Mouse (Mus musculus) left cerebral cortex, postnatal 4 days (tissue): Measurements from ENCODE around the gene Cox4i1. TPM values are rescaled to one million over a fixed set of nuclear protein-coding genes. Genes with fewer than 3 reads are reported as not detected.

Source experiments
- DNase-seq: peaks from one replicate; pipeline ENCODE4 v3.0.0-alpha.2; 2022
- intact Hi-C: fragments of 180-260 bp; cut with DNase I; formaldehyde crosslinking; loops from one replicate; pipeline ENCODE4 v1.15.1; 2025
- total RNA-seq, 2 experiments: library from RNA; stranded (reverse); gene quantifications; 2 replicates each; pipeline ENCODE4 v1.2.3; 2021

Gene Cox4i1
- 100 to 1,000 TPM; 723 to 731 TPM for total RNA-seq

DNA sequence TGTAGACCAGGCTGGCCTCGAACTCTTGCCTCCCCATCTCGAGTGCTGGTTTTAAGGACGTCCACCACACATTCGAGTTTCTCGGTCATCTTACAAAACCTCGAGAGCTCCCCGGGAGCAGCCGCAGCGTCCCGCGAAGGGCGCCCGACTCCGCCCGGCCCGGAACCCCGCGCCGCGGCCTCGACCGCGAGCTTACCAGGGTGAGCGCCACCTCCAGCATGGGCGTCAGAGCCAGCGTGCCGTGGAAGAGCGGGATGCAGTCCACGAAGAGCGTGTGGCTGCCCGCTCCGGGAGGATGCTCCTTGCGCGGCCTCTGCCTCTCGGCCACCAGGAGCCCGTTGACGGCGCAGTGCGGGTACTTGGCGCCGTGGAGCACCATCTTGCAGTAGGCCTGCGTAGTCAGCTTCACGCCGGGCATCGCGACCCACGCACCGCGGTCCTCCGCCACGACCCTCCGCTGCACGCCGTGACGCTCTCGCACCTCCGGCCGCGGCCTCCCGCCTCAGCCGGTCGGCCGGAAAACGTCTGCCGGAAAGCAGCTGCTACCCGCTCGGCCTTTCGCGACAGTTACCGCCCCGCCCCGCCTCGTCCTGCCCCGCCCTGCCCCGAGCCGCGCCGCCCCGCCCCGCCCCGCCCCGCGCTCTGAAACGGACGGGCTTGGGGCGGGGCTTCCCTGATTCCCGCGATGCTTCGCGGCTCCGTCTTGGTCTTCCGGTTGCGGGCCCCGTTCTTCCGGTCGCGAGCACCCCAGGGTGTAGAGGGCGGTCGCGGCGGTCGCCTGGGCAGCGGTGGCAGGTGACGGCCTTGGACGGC, at the start of gene Cox4i1, which contains the start of gene Gm27021:
Gene Cox4i1 (plus strand): TSS at position 662 of the 813 bp plus-strand sequence.
Gene Gm27021 (minus strand): TSS at position 519 of the 813 bp plus-strand sequence.
- DNase-seq, result peak; percentile 97
- intact Hi-C loops, result no loop called here

DNA sequence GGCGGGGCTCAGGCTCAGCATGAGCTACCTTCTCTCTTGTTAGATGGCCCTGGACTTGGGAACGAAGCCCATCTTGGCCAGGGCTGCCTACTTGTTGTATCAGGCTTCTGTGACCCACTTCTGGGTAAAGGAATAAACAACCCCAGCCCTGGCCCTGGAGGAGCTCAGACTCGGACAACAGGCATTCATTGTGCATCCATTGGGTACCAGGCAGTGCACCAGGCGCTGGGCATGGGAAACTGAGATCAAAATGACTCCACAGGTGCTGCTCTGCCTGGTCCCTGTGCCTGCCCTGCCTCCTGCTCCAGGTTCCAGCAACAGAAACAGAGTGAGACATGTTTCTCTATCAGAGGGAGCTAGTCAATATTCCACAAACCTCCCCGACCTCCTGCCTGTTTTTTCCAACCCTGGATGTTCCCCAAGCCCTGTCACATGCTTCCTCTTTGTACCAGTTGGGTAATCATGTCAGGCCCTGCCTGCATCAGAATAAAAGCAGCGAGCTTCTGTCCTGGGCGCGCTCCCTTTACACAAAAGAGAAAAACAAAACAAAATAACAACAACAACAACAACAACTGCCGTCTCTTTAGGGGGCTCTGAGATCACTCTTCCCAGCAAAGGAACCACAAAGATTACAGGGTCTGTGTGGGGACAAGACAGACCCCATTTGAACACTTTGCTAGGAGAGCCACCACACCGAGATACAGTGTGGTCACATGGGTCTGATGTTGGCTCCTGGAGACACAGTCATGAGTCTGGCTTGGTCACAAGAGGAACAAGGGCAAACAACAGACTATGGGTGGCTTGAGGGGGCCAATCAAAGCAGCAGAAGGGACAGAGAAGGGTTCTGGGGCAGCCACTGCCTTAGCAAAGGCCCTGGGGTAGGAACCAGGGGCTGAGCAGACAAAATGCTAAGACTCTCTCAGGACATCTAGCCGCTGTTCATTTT, 48.5 kb upstream of the Cox4i1 start:
- intact Hi-C loops, result no loop called here
- no peak for DNase-seq

DNA sequence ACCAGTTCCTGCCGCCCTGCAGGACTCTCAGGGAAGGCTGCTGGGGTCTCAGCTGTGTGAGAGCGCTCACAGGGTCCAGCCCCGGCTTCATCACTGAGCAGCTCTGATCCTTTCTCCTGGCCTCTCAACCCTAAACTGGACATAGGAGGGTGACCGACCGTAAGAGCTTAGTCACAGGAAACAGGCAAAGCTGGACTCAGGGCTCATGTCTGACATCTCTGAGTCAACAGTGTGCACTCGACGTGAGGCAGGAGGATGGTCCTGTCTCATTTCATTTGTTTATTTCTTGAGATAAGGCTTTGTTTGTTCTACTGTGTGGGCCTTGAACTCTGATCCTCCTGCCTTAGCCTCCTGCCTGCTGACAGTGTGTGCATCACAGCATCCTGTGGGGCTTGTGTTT, 47.6 kb upstream of the Cox4i1 start:
- intact Hi-C loops, result no loop called here
- DNase-seq, result no peak

DNA sequence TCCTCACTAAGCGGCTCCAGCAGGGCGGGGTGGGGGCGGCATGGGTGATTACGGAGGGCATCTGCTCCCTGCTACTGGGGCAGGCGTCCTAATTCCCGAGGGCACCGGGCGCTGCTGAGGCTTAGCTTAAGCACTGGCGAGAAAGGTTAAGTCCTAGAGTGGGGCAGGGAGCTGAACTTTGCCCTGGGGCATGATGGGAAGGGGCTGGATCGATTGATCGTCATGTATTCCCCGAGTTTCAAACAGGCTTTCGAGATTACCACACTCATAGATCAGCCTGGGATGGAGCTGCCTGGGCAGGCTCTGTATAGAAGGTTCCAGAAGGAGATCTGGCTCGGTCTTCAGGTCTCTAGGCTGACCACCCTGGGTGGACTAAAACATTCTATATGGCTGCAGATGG, 45.9 kb upstream of the Cox4i1 start:
- intact Hi-C loops, result no loop called here
- no peak for DNase-seq

DNA sequence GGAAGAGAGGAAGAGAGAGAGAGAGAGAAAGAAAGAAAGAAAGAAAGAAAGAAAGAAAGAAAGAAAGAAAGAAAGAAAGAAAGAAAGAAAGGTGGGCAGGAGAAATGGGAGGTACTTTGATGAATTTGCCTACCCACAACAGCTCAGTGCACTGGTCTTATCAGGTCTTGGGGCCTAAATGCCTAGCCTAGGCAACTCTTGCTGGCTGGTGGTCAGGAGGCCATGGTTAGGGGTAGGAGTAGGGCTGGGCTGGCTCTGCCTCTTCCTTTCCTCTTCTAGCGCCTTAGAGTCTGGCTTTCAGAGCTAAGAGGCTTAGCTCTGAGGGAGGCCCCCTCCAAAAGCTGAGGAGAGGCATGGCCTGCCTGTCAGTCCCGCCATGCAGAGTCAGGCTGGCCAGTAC, 44.4 kb upstream of the Cox4i1 start:
- intact Hi-C loops, result no loop called here
- DNase-seq, result no peak

DNA sequence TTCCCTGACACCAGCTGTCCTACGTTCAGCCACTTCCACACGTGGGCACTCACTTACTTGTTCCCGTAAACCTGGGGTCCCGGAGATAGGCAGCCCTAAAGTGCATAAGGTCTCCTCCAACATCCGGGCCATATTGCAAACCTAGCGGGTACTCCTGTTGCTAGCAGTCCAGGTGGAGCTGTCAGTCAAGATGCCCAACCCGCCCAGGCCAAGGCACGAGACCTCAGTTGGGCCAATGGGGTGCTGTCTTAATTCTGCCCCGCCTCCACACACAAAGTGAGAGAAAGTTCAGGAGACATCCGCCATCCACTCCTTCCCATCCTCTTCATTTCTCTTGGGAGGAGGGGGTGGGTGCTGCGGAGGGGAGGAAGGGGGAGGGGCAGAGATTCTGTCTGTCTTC, 41.6 kb upstream of the Cox4i1 start:
- intact Hi-C loops, result no loop called here
- DNase-seq, result no peak

DNA sequence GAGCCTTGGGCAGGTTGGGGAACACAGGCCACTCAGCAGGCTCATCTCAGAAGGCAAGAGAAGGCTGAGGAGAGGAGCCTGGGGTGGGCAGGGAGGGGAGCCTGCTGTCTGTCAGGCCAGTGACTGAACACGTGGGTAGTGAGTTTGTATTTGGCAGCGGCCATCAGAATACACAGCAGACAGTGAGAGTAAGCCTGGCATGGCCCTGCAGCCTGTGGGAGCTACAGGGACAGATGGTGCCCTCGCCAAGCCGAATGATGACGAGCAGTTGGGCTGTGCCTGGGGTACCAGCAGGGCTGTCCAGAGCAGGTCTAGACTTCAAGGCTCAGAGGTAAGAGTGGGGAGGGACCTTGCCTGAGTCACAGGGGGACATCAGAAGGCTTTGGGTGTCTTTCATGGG, 40.7 kb upstream of the Cox4i1 start:
- intact Hi-C loops, result no loop called here

DNA sequence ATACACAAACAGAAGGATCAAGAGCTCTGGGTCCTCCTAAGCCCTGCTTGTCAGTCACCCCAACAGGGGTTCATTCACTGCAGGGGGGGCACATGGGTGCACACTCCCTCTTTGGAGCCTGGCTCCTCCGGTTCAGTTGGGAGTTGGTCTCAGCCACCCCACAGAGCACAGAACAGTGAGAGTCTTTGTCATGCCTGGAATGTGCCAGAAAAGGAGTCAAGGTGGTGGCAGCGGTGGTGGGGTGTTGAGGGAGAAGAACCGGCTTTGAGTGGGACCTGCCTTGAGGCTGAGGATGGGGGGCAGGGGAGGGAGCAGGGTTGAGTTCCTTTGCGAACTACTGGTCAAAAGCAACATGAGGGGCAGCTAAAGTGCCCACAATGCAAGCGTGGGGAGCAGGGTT, 38.0 kb upstream of the Cox4i1 start:
- intact Hi-C loops, result no loop called here
- DNase-seq, result no peak

More for the DNA sequence above, 40.7 kb upstream of the Cox4i1 start:
- peak; percentile 89 for DNase-seq

DNA sequence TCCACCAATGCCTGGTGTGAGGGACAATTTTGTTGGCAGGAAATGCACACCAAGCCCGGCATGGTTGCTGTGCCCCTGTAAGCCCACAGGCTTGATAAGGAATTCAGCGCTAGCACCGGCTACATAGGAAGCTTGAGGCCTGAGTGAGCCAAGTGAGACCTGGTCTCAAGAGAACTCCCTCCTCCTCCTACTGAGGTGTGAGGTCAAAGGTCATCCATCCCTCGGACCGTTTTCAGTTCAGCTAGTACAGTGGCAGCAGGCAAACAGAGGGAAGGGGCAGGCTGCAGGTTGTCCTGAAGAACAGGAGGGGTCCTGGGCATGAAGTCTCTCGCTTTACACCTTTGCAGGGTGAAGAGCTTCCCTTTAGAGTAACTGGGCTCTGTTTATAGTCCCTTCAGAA, 37.2 kb upstream of the Cox4i1 start:
- no peak for DNase-seq
- intact Hi-C loops, result no loop called here

DNA sequence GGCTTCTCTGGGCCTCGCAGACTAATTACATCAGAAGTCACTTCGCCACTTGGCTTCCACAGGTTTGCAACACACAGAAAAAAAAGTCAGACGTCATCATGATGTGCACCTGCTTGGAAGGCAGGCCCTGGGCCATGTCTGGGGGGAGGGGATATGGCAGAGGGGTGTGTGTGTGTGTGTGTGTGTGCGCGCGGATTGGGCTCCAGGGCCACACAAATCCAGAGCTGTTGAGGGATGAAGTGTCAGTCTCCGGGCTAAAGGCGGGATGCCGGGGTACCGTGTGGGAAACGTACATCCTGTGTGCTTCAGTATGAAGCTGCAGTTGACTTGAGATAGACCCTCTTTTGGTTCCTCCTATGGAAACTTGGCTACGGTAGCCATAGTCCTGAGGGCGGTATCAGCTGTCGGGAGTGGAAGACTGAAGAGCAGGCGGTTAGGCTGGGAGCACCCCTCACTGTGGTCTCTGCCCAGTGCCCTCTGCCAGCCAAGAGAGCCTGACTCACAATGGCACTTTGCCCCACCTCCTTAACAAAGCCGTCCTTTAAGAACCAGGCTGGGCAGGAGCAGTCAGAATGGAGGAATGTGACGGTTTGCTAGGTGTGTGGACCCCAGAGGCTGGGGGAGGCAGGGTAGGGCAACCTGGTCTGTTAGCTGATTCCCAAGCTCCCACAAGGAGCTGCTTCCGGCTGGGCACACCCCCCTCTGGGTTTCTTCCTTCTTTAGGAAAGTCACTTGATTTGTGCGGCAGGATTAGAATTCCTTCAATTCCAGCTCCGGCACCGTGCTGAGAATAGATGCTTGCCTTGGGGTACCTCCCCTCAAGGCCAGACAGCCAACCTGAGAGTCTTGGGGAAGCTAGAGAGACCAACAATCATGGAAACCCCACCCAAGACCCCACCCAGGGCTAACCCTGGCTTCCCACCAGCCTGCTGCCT, 36.3 kb upstream of the Cox4i1 start:
- peak; percentile 45 for DNase-seq
- intact Hi-C loops, result no loop called here

DNA sequence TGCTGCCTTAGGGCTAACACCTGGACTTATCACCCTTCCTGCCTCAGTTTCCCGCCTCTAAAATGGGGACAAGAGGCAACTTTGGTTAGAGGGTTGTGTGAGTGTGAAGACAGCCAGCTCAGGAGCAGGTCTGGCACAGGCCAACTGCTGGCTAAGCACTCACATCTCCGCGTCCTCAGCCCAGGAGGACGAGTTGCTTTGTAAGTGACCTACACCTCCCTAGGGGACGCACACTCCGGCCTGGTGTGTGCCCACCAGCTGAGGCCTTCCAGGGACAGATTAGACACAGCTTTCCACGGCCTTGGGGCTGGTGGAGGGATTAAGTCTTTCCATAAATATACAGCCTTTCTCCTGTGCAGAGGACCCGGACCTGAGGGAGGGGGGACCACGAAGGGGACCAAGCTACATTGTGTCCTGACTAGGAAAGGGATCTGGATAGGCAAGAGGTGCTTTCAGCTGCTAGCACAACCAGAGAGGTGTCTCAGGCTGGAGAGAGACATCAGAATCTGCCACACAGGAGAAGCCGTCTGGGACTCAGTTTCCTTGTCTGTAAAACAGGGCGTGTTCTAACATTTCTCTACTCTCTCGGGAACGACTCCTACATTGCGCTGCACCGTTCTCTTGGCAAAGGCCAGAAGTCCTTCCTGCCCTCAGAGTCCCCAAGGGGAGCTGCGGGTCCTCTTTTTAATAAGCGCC, 34.9 kb upstream of the Cox4i1 start:
- no peak for DNase-seq

DNA sequence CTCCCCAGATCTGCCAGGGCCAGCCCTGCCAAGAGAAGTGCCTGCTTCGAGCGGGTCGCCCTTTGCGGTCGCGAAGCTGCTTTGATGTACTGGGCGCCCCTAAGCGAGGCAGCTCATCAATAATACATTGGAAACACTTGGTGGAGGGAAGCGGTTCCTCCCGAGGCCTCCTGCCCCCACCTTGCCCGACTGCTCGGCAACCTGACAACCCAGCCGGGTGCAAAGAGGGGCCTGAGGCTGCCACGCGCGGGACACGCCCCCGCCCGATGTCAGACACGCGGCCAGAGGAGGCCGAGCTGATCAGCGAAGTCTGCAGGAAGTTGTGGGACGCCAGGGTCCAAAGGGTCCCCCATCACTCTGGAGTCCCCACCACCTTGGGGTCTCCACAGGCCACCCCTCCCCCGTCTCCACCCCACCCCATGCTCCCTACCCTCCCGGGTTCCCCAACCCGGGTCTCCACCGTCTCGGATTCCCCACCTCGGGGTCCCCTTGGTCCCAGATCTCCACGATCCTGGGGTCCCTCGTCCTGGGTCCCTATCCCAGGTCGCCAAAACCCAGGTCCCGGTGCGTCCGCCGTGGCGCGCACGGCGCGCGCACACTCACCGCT, 34.3 kb upstream of the Cox4i1 start:
- intact Hi-C loops, result no loop called here
- no peak for DNase-seq

More for the DNA sequence above, 34.9 kb upstream of the Cox4i1 start:
- intact Hi-C loops, result no loop called here

DNA sequence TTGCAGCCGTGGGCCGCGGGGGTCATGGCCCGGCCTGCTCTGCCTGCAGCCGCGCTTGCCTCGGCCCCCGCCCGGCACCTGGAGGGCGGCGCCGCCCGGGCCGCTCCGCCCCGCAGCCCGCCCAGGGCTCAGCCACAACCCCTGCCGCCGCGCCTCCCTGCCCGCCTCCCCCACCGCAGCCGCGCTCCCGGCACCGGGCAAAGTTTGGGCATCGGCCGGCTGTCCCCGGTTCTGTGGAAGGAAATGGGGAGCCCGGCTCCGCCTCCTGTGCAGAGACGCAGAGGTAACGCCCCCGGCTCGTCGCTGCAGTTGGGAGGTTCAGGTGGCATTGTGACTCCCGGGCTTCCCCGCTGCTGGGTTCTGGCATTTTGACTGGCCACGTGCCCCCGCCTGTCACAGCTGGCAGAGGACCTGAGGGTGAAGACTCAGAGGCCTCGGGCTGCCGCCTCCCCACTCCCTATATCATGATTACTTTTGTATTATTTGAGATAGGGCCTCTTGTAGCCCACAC, 33.6 kb upstream of the Cox4i1 start:
- intact Hi-C loops, result no loop called here
- no peak for DNase-seq

DNA sequence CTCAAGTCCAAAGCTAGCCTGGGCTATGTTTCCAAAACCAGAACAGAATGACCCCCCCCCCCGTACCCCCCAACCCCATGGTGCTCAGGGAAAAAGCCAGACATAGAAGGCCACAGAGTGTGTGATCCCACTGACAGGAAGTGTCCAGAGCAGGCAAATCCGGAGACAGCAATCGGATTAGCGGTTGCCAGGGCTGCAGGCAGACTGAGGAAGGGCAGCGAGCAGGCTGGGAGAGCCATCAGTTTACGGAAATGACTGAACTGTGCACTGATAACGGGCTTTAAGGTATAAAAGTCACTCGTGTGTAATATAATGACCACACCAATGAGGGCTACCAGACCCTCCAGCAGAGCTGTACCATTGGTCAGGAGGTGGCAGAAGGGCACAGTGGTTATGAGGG, 26.8 kb upstream of the Cox4i1 start:
- intact Hi-C loops, result no loop called here
- no peak for DNase-seq

DNA sequence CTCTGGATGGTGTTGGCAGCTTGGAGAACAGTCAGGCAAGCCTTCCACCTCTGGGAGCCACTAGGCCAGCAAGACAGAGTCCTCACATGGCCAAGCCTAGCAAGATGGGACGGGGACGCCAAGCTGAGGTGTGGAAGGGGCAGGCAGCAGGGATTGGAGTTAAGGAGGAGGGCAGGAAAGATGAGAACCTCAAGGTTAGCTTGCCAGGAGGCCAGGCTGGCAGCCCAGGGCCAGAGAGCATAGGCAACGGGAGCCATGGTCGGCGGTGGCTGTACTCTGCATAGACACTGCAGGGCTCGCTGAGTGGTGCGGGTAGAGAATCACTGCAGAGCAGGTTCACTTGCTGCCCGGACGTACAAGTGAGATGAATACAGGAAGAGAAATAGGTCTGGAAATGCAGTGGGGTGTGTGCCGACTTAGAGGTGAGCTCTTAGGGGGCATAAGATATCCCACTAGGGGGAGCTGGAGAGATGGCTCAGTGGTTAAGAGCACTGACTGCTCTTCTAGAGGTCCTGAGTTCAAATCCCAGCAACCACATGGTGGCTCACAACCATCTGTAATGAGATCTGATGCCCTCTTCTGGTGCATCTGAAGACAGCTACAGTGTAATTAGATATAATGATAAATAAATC, 25.9 kb upstream of the Cox4i1 start:
- no peak for DNase-seq
- intact Hi-C loops, result no loop called here

DNA sequence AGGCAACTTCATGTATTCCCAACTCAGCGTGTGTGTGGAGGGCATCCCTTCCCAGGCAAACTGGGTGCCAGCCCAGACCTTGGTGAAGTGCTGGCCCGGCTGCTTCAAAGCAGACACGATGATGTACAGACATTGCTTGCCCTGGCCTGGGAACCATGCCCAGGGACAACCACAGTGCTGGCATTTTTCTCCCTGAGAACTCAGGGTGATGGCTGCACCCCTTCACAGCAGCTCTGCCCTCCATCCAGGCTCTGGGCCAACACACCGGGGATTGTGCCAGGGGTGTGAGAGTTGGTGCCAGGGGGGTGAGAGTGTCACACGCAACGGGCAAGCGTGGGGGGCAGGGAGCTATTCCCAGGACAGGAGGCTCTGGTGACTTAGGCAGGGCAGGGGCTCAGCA, 23.4 kb upstream of the Cox4i1 start:
- intact Hi-C loops, result no loop called here
- DNase-seq, result peak; percentile 88

DNA sequence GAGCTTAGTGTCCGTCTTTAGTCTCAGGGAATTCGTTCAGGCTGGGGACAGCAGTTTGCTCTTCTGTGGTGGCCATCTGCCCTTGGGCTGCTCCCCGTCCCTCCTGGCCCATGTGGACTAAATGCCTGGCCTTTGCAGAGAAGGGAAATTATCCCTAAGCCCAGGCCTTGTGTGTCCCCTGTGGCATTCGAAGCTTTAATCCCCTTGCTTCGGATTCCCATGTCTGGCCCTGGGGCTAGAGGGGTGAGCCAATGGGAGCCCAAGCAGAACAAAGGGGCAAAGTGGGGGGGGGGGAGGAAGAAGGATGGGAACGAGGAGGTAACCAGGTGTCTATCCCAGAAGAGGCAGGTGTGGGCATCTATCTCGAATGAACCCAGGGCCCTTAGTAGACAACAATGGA, 20.5 kb upstream of the Cox4i1 start, which contains the start of gene 1190005I06Rik:
Gene 1190005I06Rik (minus strand): TSS at position 101 of the 400 bp plus-strand sequence.
- intact Hi-C loops, result no loop called here
- DNase-seq, result no peak

DNA sequence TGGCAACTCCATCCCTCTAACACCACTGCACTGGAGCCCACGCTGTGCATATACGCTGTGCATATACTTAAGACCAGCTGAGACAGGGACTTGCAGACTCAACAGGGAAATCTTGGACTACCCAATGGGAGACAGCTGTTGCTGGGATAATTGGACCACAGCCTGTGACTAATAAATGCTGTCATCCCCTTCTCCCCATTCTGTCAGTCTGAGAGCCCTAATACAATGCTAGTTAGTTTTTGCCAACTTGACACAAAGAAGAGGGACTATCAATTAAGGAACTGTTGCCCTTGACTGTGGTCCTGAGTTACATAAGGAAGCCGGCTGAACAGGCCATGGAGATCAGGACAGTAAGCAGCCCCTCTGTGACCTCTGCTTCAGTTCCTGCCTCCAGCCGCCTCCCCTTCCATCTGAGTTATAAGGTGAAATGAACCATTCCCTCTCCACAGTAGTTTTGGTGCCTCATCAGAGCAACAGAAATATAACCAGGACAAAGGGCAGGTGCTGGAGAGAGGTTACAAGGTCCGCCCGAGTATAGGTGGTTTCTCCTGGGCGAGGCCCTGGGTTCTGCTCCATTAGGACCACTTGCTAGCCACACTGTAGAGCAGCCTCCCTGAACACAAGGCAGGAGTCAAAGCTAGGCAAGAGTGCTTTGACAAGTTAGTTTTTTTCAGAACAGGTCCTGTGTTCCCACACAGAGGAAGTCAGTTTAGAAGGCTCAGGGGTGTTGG, 11.5 kb upstream of the Cox4i1 start:
- intact Hi-C loops, result no loop called here
- no peak for DNase-seq
